Mouse (Mus musculus): ENCODE data around the gene Grk2.

- TF ChIP-seq CTCF (IDR thresholded peaks at IDR 0.05; ENCODE audit: low read depth) (0 out of 2 replicates have a peak, but pooled peaks have one; percentile 7), EP300 (IDR thresholded peaks at IDR 0.05; ENCODE audit: low read depth) (peak; percentile 42; the same call in 1 of the 2 replicates)
Observed at GRCm38 (mm10) chr19:4333791-4334190, 27.8 kb upstream of the Grk2 start.

Data from heart, postnatal 0 days (tissue).